Mouse (Mus musculus) bone marrow, adult 2 months (tissue): ENCODE results near the gene Arhgap21.

ENCODE experiments used
- CTCF ChIP-seq: fragments of 200-500 bp; IDR thresholded peaks from 2 replicates; pipeline ENCODE4 v1.5.1; 2011; ENCODE audit warnings: low read length, control low read depth; ENCODE audit not compliant: control insufficient read depth, insufficient read depth
- POLR2A ChIP-seq: fragments of 200-500 bp; IDR thresholded peaks from 2 replicates; pipeline ENCODE4 v1.6.1; 2011; ENCODE audit warnings: low read depth, mild to moderate bottlenecking, control low read depth, low read length, borderline replicate concordance; ENCODE audit not compliant: control insufficient read depth

DNA sequence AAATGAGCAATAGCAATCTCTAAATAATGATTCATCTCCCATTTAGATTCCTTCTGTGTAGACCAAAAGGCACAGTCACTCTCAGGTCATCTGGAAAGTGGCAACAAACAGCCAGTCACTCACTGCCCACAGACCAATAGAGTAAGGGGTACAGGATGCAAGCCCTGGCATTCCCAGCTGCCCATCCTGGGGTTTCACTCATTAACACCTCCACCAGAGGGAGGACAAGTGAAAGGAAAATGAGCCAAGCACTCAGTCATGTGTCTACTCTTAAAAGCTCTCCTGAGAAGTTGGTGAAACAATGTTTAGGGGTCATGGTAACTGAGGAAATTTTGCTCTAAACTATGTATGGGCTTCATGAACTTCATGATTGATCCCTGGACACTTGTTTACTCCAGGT, 2.9 kb upstream of the Arhgap21 start:
- TF ChIP-seq CTCF (no peak), POLR2A (no peak)
